Mouse (Mus musculus): ENCODE data around the gene Prm3.

Prm3 gene

DNA sequence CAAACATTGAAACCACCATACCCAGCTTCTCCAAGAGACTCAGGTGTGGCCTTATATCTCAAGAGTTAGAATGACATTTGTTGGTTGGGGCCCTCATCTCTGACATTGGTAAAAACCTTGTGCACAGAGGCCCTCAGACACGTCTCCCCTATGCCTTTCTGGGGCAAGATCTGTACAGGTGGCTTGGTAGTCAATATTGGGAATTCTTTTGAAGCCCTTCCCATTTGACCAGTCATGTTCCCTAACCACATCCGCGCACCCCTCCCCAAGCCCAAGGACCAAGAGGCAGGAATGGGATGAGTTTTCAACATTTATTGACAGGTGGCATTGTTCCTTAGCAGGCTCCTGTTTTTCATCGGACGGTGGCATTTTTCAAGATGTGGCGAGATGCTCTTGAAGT is 5.3 kb upstream of the Prm3 start, which contains the start of gene Prm2:
TSS of gene Prm2 (minus strand) at position 101 of the 400 bp plus-strand sequence.
- no peak for DNase-seq (ENCODE audit: low spot score)

DNA sequence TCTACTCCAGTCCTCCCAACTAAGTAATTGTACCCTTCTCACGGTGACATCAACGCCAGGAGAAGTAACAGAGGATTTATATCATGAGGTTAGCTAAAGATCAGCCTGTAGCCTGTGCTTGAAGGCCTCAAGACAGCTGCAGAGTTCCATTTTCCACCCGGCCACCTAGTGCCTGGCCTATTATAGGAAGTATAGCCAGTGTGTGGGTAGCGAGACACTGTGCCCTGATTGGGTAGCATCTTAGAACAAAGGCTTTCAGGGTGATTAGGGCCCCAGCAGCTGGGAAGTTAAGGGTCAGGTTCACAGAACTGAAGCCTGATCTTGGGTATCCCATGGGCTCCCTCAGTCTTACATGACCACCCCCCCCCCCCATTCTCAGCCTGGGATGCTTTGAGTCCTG is 1.8 kb downstream of the Prm3 start:
- no peak for DNase-seq (ENCODE audit: low spot score)

DNA sequence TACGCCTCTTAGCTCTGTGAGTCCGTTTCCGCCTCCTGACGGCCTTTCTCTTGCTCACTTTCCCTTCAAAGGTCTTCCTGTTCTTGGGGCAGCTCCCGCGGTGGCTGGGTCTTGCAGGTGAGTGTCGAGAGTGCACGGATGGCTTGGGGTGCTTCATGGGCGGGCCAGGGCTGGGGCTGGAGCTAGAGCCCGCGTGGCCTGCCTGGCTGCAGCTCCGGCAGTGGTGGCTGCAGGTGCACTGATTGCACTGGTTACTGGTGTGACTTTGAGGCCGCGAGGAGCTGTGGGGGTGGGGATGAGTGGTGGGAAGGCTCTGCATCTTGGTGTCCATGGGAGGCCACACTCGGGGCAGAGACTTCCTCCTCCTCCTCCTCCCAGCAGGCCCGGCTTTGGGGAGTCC is 2.4 kb downstream of the Prm3 start, which contains the start of gene Tnp2:
TSS of gene Tnp2 (minus strand) at position 390 of the 400 bp plus-strand sequence.
- DNase-seq (ENCODE audit: low spot score): no peak

DNA sequence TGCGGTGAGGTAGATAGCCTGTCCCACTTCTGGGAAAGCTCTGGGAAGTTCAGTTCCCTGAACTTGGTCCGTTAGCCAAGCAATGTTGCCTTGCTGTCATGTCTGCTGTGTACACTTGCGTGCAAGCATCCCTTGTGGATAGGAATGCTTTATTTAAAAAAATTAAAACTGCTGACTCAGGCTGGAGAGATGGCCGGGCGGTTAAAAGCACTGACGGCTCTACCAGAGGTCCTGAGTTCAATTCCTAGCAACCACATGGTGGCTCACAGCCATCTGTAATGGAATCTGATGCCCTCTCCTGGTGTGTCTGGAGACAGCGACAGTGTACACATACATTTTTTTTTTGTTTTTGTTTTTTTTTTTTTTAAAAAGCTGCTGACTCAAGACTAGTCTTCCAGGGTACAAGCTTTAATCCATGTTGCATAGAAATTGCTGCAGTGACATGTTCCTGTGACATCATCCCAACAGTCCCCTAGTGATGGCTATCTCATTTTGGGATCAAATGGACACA is 3.1 kb downstream of the Prm3 start:
- DNase-seq (ENCODE audit: low spot score): no peak

DNA sequence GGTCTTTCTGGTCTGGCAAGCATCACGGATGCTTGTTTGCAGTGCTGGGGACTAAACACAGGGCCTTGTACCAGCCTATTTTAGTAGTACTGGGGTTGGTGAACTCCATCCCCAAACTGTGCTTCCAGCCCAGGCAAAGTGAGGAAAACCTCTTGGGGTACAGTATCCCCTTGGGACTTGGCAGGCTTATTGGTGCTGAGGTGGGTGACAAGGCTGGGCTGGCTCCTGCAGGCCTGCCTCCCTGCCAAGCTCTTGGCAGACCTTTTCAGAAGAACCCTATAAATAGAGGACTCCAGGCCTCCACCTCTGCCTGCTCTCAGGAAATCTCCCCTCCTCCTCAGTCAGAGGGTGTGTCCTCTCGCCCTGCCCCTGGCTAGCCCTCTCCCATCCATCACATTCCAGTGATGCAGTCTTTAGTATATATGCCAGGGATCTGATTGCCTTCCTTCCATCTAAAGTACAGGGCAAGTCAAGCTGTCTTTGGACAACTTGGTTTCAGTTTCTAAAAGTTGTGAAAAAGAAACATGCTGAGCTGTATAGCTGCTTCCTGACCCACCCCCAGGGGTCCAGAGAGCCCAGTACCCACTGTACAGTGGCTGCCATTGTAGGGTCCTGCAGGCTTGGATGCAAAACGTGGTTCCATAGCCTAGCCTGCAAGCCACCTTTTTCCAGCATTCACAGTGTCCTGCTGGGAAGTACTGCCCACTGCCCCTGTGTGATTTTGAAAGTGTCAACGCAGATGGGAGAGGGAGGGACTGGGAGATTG is 3.7 kb downstream of the Prm3 start:
- DNase-seq (ENCODE audit: low spot score): no peak

DNA sequence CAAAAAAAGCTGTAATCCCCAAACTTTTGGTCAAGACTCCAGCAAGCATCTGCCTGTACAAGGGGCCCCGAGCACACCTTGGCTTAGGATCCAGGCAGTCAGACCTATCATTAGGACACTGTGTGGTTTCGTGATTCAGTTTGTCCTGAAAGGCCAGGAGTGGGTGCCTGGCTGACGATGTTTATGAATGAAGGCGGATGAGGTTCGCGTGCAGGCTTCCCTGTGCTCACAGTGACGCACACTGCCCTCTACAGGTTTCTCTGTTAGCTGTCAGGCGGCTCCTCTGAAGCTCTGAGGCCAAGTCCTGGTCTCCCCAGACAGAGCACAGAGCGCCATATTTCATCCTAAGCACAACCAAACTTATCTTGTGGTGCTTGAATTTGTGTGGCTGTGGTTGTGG is 4.4 kb downstream of the Prm3 start:
- peak; percentile 46 for DNase-seq (ENCODE audit: low spot score)

DNA sequence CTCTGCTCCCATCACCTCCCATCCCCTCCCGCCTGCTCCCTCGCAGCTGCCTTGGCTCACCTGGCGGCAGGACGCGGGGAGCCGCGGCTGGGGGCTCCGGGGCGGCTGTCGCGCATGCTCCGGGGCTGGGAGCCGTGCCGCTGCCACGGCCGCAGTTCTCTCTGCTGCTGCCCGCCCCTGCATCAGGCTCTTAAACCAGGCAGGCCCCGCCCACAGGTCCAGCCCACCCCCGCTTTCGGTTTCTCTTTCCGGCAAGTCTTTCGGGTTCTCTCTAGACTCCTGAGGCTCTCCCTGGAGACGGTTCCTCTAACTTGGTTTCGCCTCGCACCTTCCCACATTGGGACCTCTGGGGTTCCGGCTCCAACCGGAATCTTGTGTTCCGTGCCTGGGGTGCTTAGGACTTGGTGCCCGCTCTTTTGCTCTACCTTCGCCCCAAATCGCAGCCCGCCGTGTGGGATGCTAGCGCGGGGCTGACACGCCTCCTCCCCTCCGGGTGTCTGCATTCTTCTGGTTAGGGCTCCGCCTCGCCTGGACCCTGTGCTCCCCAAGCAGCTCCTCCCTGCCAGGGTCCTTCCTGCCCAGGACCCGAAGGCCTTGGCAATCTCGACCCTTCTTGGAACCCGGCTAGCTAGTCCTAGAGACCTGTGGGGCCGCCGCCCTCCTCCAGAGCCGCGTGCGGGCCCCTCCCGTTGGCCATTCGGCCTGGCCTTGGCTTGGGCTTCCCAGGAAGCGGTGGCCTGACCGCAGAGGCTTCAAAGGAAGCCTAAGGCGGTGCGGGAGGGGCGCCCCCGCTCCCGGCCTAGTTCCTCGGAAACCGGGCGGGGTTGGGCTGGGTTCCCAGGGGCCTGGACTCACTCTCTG is 5.1 kb downstream of the Prm3 start, which contains the start of gene Socs1:
TSS of gene Socs1 (minus strand) at position 166 of the 861 bp plus-strand sequence.
- peak; percentile 82 for DNase-seq (ENCODE audit: low spot score)

DNA sequence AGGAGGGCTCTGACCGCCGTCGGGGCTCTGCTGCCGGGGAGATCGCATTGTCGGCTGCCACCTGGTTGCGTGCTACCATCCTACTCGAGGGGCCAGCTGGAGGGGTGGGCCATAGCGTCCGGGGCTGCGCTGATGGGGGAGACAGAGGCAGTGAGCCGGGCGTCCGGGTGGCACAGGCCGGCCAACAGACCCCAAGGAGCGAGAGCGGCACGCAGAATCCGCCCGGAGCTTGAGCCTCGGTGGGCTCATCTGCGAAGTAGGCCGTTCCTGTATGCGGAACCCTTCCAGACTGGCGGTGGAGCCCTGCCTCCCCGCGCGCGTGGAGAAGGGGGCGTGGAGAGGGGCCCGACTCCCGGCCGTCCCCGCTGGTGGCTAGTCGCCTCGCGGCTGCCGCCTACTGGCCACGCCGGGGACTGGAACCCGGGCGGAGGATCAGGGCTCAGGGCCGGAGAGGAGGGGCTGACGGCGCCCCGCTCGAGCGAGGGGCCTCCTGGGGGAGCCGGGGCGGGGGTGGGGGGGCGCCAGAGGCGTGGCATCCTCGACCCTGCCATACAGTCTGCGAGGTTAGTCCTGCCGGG is 5.8 kb downstream of the Prm3 start:
- DNase-seq (ENCODE audit: low spot score): peak; percentile 96

DNA sequence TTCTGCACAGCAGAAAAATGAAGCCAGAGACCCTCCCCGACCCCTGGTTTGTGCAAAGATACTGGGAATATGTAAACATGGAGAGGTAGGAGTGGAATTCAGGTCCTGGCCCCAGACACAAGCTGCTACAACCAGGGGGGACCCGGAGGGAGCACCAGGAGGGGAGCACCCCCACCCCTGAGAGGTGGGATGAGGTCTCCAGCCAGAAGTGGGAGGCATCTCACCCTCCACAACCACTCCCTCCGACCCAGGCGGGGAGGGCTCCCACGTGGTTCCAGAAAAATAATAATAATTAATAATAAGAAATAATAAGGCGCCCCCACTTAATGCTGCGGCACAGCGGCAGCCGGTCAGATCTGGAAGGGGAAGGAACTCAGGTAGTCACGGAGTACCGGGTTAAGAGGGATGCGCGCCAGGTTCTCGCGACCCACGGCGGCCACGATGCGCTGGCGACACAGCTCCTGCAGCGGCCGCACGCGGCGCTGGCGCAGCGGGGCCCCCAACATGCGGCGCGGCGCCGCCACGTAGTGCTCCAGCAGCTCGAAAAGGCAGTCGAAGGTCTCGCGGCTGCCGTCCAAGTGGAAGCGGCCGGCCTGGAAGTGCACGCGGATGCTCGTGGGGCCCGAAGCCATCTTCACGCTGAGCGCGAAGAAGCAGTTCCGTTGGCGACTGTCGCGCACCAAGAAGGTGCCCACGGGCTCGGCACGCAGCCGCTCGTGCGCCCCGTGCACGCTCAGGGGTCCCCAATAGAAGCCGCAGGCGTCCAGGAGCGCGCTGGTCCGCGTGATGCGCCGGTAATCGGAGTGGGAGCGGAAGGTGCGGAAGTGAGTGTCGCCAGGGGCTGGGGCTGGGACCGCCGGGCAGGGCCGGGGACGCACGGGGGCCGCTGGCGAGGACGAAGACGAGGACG is 6.6 kb downstream of the Prm3 start:
- DNase-seq (ENCODE audit: low spot score): no peak

DNA sequence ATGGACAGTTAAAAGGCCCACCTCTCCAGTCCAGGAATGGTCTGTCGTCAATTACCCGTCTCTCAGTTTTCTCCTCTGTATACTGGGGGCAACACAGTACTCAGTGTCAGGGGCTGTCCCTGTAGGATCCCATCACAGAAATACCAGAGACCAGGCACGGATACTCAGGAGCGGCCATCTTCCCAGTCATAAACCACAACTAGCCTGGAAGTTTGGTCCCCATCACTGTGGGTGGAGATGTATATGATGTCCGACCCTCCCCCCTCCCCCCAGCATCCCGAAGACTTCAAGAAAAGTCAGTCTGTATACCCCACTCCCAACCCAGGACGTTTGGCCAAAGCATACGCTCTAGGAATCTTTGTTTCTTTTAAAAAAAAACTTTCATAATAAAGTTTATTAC is 7.3 kb downstream of the Prm3 start:
- DNase-seq (ENCODE audit: low spot score): no peak

DNA sequence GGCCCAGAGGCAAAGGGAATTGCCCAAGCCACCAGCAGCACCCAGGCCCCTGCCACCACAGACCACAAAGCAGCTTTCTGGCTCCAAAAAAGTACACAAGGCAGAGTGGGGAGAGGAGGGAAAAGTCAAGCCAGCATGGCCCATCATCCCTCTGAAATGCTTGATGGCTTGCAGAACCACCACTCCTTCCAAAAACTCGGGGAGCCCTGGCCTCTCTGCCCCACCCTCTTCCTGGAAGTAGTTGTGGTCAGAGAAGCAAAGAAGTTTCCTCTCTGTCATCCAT is 7.6 kb downstream of the Prm3 start:
- no peak for DNase-seq (ENCODE audit: low spot score)

DNA sequence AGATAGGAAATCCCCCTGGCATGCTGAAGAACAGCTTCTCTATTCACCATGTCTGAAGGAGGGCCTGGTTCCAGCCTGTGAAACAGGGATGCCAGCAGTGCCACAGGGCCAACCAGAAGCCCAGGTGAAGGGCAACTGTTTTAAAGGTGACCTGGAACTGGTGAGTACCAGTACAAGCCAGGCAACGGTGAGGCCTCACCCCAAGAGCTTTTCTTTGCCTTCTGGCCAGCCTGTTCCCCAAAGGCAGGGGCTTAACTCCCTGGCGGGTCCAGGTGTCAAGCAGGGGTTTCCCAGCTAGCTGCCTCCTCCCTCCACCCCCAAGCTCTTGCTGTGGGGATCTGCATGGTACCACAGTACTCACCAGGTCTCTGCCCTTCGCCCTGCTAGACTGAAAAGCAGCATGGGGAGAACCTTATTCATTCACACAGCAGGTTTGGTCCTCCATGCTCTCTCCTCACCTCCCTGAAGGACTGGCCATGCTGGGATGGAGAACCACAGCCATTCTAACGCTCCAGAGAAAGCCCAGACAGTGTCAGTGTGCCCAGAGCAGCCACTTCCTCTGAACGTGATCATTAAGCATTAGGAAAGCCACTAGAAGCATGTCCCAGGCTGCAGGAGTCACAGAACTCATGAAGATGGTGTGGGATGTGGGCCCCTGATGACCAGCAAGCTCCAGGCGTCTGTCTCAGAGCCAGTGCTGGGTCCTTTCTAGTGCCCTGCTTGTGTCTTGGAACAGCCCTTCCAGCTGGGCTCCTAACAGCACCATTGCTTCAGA is 8.2 kb downstream of the Prm3 start:
- DNase-seq (ENCODE audit: low spot score): no peak

DNA sequence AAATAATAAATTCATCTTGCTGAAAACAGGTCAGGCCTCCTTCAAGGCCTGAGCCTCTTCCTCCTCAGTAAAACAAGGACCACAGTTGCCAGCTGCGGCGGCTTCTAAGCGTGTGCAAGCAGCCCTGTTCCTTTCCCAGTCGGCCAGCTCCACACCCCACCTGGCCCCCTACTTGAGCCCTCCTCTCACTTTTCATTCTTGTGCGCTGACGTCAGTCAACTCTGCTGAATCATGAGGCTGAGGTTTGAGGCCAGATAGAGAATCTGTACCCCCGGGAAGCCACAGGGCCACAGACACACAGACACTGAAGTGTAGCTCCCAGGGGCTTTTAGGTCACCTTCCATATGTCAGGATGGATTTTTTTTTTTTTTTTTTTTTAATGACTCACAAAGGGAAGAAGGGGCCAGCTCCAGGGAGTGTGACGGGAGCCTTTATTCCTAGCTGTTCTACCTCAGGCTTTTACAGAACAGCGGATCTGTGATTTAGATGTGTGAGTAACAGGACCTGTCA is 8.8 kb downstream of the Prm3 start:
- no peak for DNase-seq (ENCODE audit: low spot score)

DNA sequence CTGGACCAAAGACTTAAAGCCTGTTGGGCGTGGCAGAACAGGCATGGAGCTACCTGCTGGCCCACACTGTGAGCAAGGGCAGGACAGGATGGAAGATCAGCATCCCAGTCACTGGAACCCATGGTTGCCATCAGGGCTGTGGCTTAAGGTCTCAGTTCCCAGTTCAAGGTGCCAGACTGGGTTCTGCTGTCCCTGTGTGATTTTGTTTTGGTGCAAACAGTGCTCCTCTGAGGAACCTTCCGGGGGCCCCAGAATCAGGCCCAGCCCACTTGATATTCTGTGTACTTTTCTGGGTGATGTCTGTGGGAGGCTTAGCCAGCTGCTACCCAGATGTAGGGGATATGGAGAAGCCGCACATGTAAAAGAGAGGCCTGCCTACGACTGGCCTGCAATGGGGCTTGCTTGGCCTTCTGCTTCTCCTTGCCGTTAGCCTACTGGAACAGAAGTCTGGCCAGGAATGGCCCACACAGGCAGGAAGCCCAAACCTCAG is 10.0 kb downstream of the Prm3 start:
- DNase-seq (ENCODE audit: low spot score): no peak

DNA sequence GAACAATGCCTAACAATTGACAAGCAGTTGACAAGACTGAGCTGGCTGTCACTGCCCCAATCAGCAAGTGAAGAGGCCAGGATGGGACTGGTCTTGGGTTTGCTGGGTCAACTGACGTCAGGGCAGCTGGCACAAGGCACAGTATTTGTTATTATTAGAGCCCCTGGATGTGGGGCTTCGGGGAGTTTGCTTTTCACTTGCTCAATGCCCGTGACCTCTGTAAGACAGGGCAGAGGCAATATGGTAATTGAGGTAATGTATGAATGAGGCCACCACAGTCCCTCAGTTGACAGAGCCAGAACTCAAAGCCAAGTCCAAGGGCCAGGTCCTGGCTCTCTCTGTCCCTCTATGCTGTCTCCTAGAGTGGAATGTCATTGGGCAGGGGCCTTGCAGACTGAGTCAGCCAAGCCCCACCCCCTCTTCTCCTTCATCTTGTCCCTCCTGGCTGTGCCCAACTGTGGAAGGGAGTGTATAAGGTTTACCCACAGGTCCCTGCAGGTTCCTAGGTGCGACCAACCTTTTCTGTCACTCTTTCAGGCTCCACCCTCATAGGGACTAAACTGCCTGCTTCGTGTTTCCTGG is 13.0 kb downstream of the Prm3 start:
- DNase-seq (ENCODE audit: low spot score): no peak

DNA sequence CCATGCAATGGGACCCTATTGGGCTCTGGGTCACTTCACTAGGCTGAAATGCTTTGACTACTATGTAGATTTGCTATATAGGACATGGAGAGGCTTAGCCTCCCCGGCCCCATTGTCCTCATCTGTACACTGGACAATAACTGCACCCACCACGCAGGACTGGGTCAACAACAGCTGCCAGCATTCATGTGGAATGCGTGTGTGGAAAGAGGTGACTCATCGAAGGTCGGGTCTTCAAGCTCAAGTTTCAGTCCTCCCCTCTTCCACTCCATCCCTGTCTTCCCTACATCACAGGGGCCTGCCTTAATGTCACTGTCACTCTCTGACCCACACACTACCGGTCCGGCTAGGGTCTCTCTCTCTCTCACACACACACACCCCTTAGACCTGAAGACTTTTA is 14.4 kb downstream of the Prm3 start:
- no peak for DNase-seq (ENCODE audit: low spot score)

DNA sequence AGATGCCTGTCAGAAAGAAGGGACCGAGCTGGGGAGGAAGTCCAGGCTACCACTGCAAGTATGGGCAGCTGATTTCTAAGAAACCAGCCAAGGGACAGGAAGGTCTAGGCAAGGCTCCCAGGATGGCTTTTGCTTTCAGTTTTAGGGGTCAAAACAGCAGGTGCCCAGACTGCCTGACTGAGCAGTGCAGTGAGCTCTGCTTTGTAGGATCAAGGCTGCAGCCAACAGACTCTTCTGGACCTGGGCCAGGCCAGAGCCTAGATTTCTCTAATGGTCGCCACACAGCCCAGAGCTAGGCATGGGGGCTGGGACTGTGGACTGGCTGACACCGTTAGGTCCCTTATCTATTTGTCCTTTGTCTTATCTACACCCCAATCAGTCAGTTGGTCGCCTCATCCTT is 16.0 kb downstream of the Prm3 start:
- no peak for DNase-seq (ENCODE audit: low spot score)

DNA sequence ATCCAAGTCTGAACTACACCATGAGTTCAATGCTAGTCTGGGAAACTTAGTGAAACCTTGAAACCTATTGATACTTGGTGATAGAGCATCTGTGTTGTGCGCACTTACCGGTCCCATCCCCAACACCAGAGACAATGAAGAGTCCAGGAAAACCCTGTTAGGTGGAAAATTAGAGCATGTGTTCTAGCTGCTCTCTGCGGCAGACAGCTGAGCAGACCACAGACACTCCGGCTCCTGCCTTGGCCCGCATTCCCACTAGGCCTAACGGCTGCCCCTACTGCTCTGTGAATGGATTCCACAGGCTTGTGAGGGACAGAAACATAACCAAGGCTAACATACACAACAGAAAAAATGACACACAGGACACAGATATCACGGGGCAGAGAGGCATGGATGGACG is 17.2 kb downstream of the Prm3 start:
- no peak for DNase-seq (ENCODE audit: low spot score)

DNA sequence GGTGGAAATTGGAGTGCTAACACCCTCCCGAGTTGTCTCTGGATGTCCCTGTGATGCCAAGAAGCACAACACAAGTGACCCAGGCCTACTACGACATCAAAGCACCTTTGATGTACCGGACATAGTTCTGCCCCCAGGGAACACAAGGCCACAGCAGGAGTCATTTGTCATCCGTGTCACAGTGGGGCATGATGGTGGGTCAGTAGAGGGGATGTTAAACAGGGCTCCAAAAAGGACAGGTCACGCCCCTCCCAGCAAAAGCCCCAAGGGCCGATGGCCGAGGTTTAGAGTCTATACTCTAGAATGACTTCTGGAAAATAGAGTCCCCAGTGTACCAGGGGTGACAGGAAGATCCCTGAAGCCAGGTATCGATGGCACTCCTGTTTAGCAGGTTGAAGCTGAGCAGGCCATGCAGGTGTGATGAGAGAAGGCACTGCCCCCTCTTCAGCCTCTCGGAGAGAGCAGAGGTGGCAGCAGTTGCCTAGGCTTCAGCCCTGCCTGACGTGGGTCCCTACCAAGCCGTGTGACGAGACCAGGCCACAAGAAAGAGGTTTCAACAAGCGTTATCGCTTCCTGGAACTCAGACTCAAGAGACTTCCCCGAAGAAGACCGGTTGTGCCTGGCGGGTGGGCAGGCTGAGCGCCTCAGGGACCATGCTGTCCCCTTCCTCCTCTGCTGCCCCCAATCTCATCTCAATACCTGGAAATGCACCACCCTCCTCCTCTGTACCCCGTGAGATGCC is 18.8 kb downstream of the Prm3 start:
- no peak for DNase-seq (ENCODE audit: low spot score)
